Mouse (Mus musculus) testis, postnatal 10 days (tissue): ENCODE results near the gene D6Ertd527e.
"Not testable (repeated sequence)": the region's sequence is repeated elsewhere in the genome, so short reads cannot be mapped to it uniquely, and the experiment has no call there.

Experiments
- DNase-seq: peaks from one replicate; pipeline ENCODE4 v3.0.0; 2021; ENCODE audit warnings: low spot score

The D6Ertd527e gene

GRCm38 (mm10) chr6:87104123-87104796 lies at the start of gene D6Ertd527e:
D6Ertd527e (plus strand) TSS chr6:87104746.
- no peak for DNase-seq

GRCm38 (mm10) chr6:87059754-87060153 lies 44.8 kb upstream of the D6Ertd527e start:
- no peak for DNase-seq

- no peak for DNase-seq
Observed at GRCm38 (mm10) chr6:87063586-87063985, 41.0 kb upstream of the D6Ertd527e start.

GRCm38 (mm10) chr6:87068209-87068608 lies 36.3 kb upstream of the D6Ertd527e start:
- no peak for DNase-seq

GRCm38 (mm10) chr6:87069195-87069900 lies 35.2 kb upstream of the D6Ertd527e start:
- DNase-seq = no peak

GRCm38 (mm10) chr6:87070641-87071040 lies 33.9 kb upstream of the D6Ertd527e start:
- DNase-seq = no peak

- DNase-seq = no peak
Observed at GRCm38 (mm10) chr6:87072759-87073158, 31.8 kb upstream of the D6Ertd527e start.

- DNase-seq = no peak
Observed at GRCm38 (mm10) chr6:87075092-87075685, 29.4 kb upstream of the D6Ertd527e start.

- no peak for DNase-seq
Observed at GRCm38 (mm10) chr6:87079457-87079856, 25.1 kb upstream of the D6Ertd527e start.

- no peak for DNase-seq
Observed at GRCm38 (mm10) chr6:87085026-87085425, 19.5 kb upstream of the D6Ertd527e start.

- DNase-seq = no peak
Observed at GRCm38 (mm10) chr6:87088356-87088755, 16.2 kb upstream of the D6Ertd527e start.

GRCm38 (mm10) chr6:87090877-87091276 lies 13.7 kb upstream of the D6Ertd527e start:
- DNase-seq = no peak

GRCm38 (mm10) chr6:87092476-87092875 lies 12.1 kb upstream of the D6Ertd527e start:
- no peak for DNase-seq

- not testable (repeated sequence) for DNase-seq
Observed at GRCm38 (mm10) chr6:87093631-87094030, 10.9 kb upstream of the D6Ertd527e start.

GRCm38 (mm10) chr6:87099261-87099660 lies 5.3 kb upstream of the D6Ertd527e start:
- peak; percentile 39 for DNase-seq

GRCm38 (mm10) chr6:87099671-87100296 lies 4.8 kb upstream of the D6Ertd527e start:
- peak; percentile 41 for DNase-seq

GRCm38 (mm10) chr6:87100297-87101020 lies 4.1 kb upstream of the D6Ertd527e start:
- no peak for DNase-seq

GRCm38 (mm10) chr6:87101281-87101954 lies 3.1 kb upstream of the D6Ertd527e start:
- peak; percentile 96 for DNase-seq

GRCm38 (mm10) chr6:87101955-87102353 lies 2.6 kb upstream of the D6Ertd527e start:
- DNase-seq = no peak

GRCm38 (mm10) chr6:87102421-87102911 lies 2.1 kb upstream of the D6Ertd527e start:
- no peak for DNase-seq

- DNase-seq = no peak
Observed at GRCm38 (mm10) chr6:87103314-87103713, 1.2 kb upstream of the D6Ertd527e start.
